Mouse (Mus musculus) lung, embryonic 16.5 days (tissue): ENCODE results near the gene Pex6. TPM values are rescaled to one million over a fixed set of nuclear protein-coding genes. Genes with fewer than 3 reads are reported as not detected.

ENCODE experiments used
- ATAC-seq: fragments of 200-750 bp; cut with Nextera tagmentation; 2 replicates; pipeline ENCODE4 v1.8.0; 2017; ENCODE audit warnings: low read depth, mild to moderate bottlenecking, moderate library complexity
- H3K27ac ChIP-seq: fragments of 300-500 bp; sonication (generic); 2 replicates; pipeline ENCODE4 v1.5.1; 2014; ENCODE audit warnings: mild to moderate bottlenecking, control low read depth, low read length
- H3K27me3 ChIP-seq: fragments of 300-500 bp; sonication (generic); 2 replicates; pipeline ENCODE4 v1.6.1; 2014; ENCODE audit warnings: low read depth, low read length, mixed read lengths; ENCODE audit not compliant: control insufficient read depth, insufficient read depth
- H3K36me3 ChIP-seq: fragments of 300-500 bp; sonication (generic); 2 replicates; pipeline ENCODE4 v1.6.1; 2014; ENCODE audit warnings: low read length; ENCODE audit not compliant: control insufficient read depth, insufficient read depth
- H3K4me1 ChIP-seq: fragments of 300-500 bp; sonication (generic); replicated peaks from 2 replicates; pipeline ENCODE4 v1.6.1; 2014; ENCODE audit warnings: low read length, mixed read lengths; ENCODE audit not compliant: control insufficient read depth, insufficient read depth
- H3K4me2 ChIP-seq: fragments of 300-500 bp; sonication (generic); 2 replicates; pipeline ENCODE4 v1.6.1; 2014; ENCODE audit warnings: low read depth, low read length, control low read depth
- H3K4me3 ChIP-seq: fragments of 300-500 bp; sonication (generic); 2 replicates; pipeline ENCODE4 v1.5.1; 2014; ENCODE audit warnings: mild to moderate bottlenecking, low read length, control low read depth
- H3K9ac ChIP-seq: fragments of 300-500 bp; sonication (generic); 2 replicates; pipeline ENCODE4 v1.6.1; 2014; ENCODE audit warnings: low read length, control low read depth
- H3K9me3 ChIP-seq: fragments of 300-500 bp; sonication (generic); 2 replicates; pipeline ENCODE4 v1.6.1; 2016; ENCODE audit warnings: low read length; ENCODE audit not compliant: control insufficient read depth
- WGBS: fragments of 180-500 bp; shearing (Covaris S2); extraction: QIAGEN DNeasy Blood & Tissue Kit; methylation state at CpG from one replicate; pipeline ENCODE4 v1.1.7; 2014; 5-methylcytosine and 5-hydroxymethylcytosine counted together
- polyA plus RNA-seq: library from polyadenylated mRNA; unstranded; fragments of >200 nt; fragmentation: Nextera tagmentation; extraction: Ambion mirVana; gene quantifications from 2 replicates; pipeline ENCODE4 v1.2.1, GENCODE M21; 2015

Pex6 gene
- polyA plus RNA-seq, 1 experiment from 2014 or later: 22.1 TPM

- no peaks in the 10 kb centered on the region for H3K9me3 ChIP-seq
- H3K9ac ChIP-seq: no peak overlapping the region
- ATAC-seq: no peak
- H3K27me3 ChIP-seq: no peaks in the 10 kb centered on the region
- peaks cover 21% of the 10 kb centered on the region for H3K4me1 ChIP-seq
- peaks cover 41% of the 10 kb centered on the region for H3K36me3 ChIP-seq
- WGBS: 47% methylated on average over 2 of the region's 2 CpGs
- H3K4me2 ChIP-seq: peak overlapping the region; percentile 71
- 0 out of 2 replicates have a peak overlapping the region, but pooled peaks have one; percentile 6 for H3K4me3 ChIP-seq
- H3K27ac ChIP-seq: no peak overlapping the region
Observed at GRCm38 (mm10) chr17:46774131-46774472, 62.8 kb downstream of the Pex6 start.

GRCm38 (mm10) chr17:46775070-46775469 lies 63.8 kb downstream of the Pex6 start:
- 85% methylated on average over 9 of the region's 9 CpGs for WGBS
- peaks cover 50% of the 10 kb centered on the region for H3K36me3 ChIP-seq
- no peak for ATAC-seq

More at GRCm38 (mm10) chr17:46775070-46775469, 63.8 kb downstream of the Pex6 start:
- H3K9me3 ChIP-seq: no peaks in the 10 kb centered on the region
- no peak overlapping the region for H3K27ac ChIP-seq
- peaks cover 21% of the 10 kb centered on the region for H3K4me1 ChIP-seq
- no peak overlapping the region for H3K9ac ChIP-seq
- no peaks in the 10 kb centered on the region for H3K27me3 ChIP-seq
- H3K4me3 ChIP-seq: no peak overlapping the region
- H3K4me2 ChIP-seq: no peak overlapping the region

Other genes starting within 250 kb of the Pex6 start
- 0.03 and 0.05 TPM in 2 replicates for gene Ttbk1, start 223.8 kb upstream of the Pex6 start, polyA plus RNA-seq
- 33.4 and 37.2 TPM in 2 replicates for gene Dnph1, start 214.8 kb upstream of the Pex6 start, polyA plus RNA-seq
- gene Cul9, start 165.1 kb upstream of the Pex6 start, polyA plus RNA-seq: 4.0 and 4.1 TPM in 2 replicates
- 6.1 and 6.5 TPM in 2 replicates for gene Srf, start 155.3 kb upstream of the Pex6 start, polyA plus RNA-seq
- 141 and 143 TPM in 2 replicates for gene Ptk7, start 82.0 kb upstream of the Pex6 start, polyA plus RNA-seq
- 27.6 and 30.8 TPM in 2 replicates for gene Klc4, start 65.4 kb upstream of the Pex6 start, polyA plus RNA-seq
- gene Mrpl2, start 65.2 kb upstream of the Pex6 start, polyA plus RNA-seq: 93.0 and 97.4 TPM in 2 replicates
- gene Cul7, start 61.1 kb upstream of the Pex6 start, polyA plus RNA-seq: 49.1 and 50.8 TPM in 2 replicates
- 51.4 and 51.6 TPM in 2 replicates for gene Rrp36, start 37.1 kb upstream of the Pex6 start, polyA plus RNA-seq
- gene Mea1, start 32.7 kb upstream of the Pex6 start, polyA plus RNA-seq: 129 and 137 TPM in 2 replicates
- 115 TPM in 2 replicates for gene Klhdc3, start 30.5 kb upstream of the Pex6 start, polyA plus RNA-seq
- 90.7 and 94.7 TPM in 2 replicates for gene Ppp2r5d, start 6.4 kb upstream of the Pex6 start, polyA plus RNA-seq
- gene Gnmt, start 17.7 kb downstream of the Pex6 start, polyA plus RNA-seq: 2.5 and 5.2 TPM in 2 replicates
- 79.0 and 80.1 TPM in 2 replicates for gene Cnpy3, start 40.8 kb downstream of the Pex6 start, polyA plus RNA-seq
- 2.8 and 7.1 TPM in 2 replicates for gene Ptcra, start 52.2 kb downstream of the Pex6 start, polyA plus RNA-seq
- gene 2310039H08Rik, start 61.2 kb downstream of the Pex6 start, polyA plus RNA-seq: 59.5 and 60.2 TPM in 2 replicates
- 141 and 154 TPM in 2 replicates for gene Rpl7l1, start 71.2 kb downstream of the Pex6 start, polyA plus RNA-seq
- 3.3 and 4.4 TPM in 2 replicates for gene Bicral, start 147.0 kb downstream of the Pex6 start, polyA plus RNA-seq
- 38.6 and 40.8 TPM in 2 replicates for gene Tbcc, start 179.2 kb downstream of the Pex6 start, polyA plus RNA-seq
- not detected in 2 replicates for gene Prph2, start 199.0 kb downstream of the Pex6 start, polyA plus RNA-seq